Mouse (Mus musculus) myocyte (in vitro differentiated cells): ENCODE results near the gene A830005F24Rik.

ENCODE experiments used
- POLR2A ChIP-seq: IDR thresholded peaks from one replicate; pipeline ENCODE4 v1.6.1; 2011; ENCODE audit warnings: low read depth, mild to moderate bottlenecking, control low read depth, moderate library complexity; ENCODE audit not compliant: insufficient read length
- TCF3 ChIP-seq: IDR thresholded peaks from one replicate; pipeline ENCODE4 v1.6.1; 2011; ENCODE audit warnings: low read depth, control low read depth; ENCODE audit not compliant: insufficient read length
- USF1 ChIP-seq: IDR thresholded peaks from one replicate; pipeline ENCODE4 v1.6.1; 2011; ENCODE audit warnings: low read depth, mild to moderate bottlenecking, control low read depth, moderate library complexity

DNA sequence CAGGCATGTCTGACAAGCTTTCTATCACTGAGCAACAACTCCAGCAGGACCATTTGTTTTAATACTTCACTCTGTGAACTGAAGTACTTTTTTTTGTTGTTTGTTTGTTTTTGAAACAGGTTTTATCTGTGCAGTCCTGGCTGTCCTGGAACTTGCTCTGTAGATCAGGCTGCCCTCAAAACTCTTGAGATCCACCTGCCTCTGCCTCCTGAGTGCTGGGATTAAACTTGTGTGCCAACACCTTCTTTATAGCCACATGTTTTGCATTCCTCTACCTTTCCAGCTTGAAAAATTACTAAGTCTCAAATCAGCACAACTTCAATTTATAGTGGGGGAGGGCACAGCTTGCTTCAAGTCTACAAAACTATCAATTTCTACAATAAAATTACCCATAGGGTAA is 31.0 kb downstream of the A830005F24Rik start:
- TF ChIP-seq USF1 (no peak), POLR2A (no peak), TCF3 (no peak)
